Mouse (Mus musculus): ENCODE results near the gene Pced1b. TPM values are rescaled to one million over a fixed set of nuclear protein-coding genes. Genes with fewer than 3 reads are reported as not detected.

Gene Pced1b
- polyA plus RNA-seq, 1 experiment from 2014 or later, result 4.2 TPM

- 77% methylated on average over 9 of the region's 9 CpGs for WGBS
- no peak for ATAC-seq (ENCODE audit: low FRiP score)
- H3K9me3 ChIP-seq, result no peaks in the 10 kb centered on the region
- H3K4me2 ChIP-seq, result no peak overlapping the region
- no peaks in the 10 kb centered on the region for H3K36me3 ChIP-seq (replicated peaks)
- H3K9ac ChIP-seq, result no peak overlapping the region
- H3K4me3 ChIP-seq (replicated peaks), result no peak overlapping the region
- H3K27ac ChIP-seq, result no peak overlapping the region
- peaks cover 19% of the 10 kb centered on the region for H3K4me1 ChIP-seq
- H3K27me3 ChIP-seq, result no peaks in the 10 kb centered on the region
These were observed 33.9 kb downstream of the Pced1b start for GRCm38 (mm10) chr15:97280776-97281175.

- no peak overlapping the region for H3K9ac ChIP-seq
- 73% methylated on average over 10 of the region's 10 CpGs for WGBS
- no peaks in the 10 kb centered on the region for H3K36me3 ChIP-seq (replicated peaks)
- H3K27ac ChIP-seq, result no peak overlapping the region
- H3K4me1 ChIP-seq, result peaks cover 11% of the 10 kb centered on the region
- H3K4me3 ChIP-seq (replicated peaks), result no peak overlapping the region
- ATAC-seq (ENCODE audit: low FRiP score), result no peak
- H3K27me3 ChIP-seq, result no peaks in the 10 kb centered on the region
- no peaks in the 10 kb centered on the region for H3K9me3 ChIP-seq
- no peak overlapping the region for H3K4me2 ChIP-seq
These were observed 35.0 kb downstream of the Pced1b start for GRCm38 (mm10) chr15:97281712-97282571.

GRCm38 (mm10) chr15:97282572-97282881 is 35.6 kb downstream of the Pced1b start:
- ATAC-seq (ENCODE audit: low FRiP score), result no peak
- Histone ChIP-seq H3K9me3 (no peaks in the 10 kb centered on the region), H3K36me3 (replicated peaks) (no peaks in the 10 kb centered on the region), H3K9ac (no peak overlapping the region), H3K27me3 (no peaks in the 10 kb centered on the region), H3K27ac (no peak overlapping the region), H3K4me1 (peaks cover 10% of the 10 kb centered on the region), H3K4me2 (no peak overlapping the region), H3K4me3 (replicated peaks) (no peak overlapping the region)
- WGBS, result 74% methylated on average over 6 of the region's 6 CpGs

- peaks cover 10% of the 10 kb centered on the region for H3K4me1 ChIP-seq
- no peak overlapping the region for H3K9ac ChIP-seq
- H3K27ac ChIP-seq, result no peak overlapping the region
- no peaks in the 10 kb centered on the region for H3K27me3 ChIP-seq
- H3K4me2 ChIP-seq, result no peak overlapping the region
- H3K9me3 ChIP-seq, result no peaks in the 10 kb centered on the region
- WGBS, result 83% methylated on average over 5 of the region's 5 CpGs
- no peak for ATAC-seq (ENCODE audit: low FRiP score)
- H3K36me3 ChIP-seq (replicated peaks), result no peaks in the 10 kb centered on the region
- no peak overlapping the region for H3K4me3 ChIP-seq (replicated peaks)
These were observed 37.3 kb downstream of the Pced1b start for GRCm38 (mm10) chr15:97284201-97284600.

GRCm38 (mm10) chr15:97285665-97286212 is 38.8 kb downstream of the Pced1b start:
- H3K9me3 ChIP-seq, result no peaks in the 10 kb centered on the region
- no peak for ATAC-seq (ENCODE audit: low FRiP score)
- H3K9ac ChIP-seq, result no peak overlapping the region
- H3K27ac ChIP-seq, result no peak overlapping the region
- H3K4me3 ChIP-seq (replicated peaks), result no peak overlapping the region
- H3K4me2 ChIP-seq, result no peak overlapping the region
- H3K4me1 ChIP-seq, result peaks cover 10% of the 10 kb centered on the region
- H3K36me3 ChIP-seq (replicated peaks), result no peaks in the 10 kb centered on the region
- H3K27me3 ChIP-seq, result no peaks in the 10 kb centered on the region
- WGBS, result 90% methylated on average over 10 of the region's 10 CpGs

- Histone ChIP-seq H3K4me1 (peaks cover 10% of the 10 kb centered on the region), H3K9me3 (no peaks in the 10 kb centered on the region), H3K27me3 (no peaks in the 10 kb centered on the region), H3K9ac (no peak overlapping the region), H3K4me2 (no peak overlapping the region), H3K36me3 (replicated peaks) (no peaks in the 10 kb centered on the region), H3K27ac (no peak overlapping the region), H3K4me3 (replicated peaks) (no peak overlapping the region)
- no peak for ATAC-seq (ENCODE audit: low FRiP score)
- 81% methylated on average over 10 of the region's 10 CpGs for WGBS
These were observed 39.8 kb downstream of the Pced1b start for GRCm38 (mm10) chr15:97286731-97287130.

- H3K9ac ChIP-seq, result no peak overlapping the region
- WGBS, result 90% methylated on average over 5 of the region's 5 CpGs
- no peak for ATAC-seq (ENCODE audit: low FRiP score)
- no peak overlapping the region for H3K27ac ChIP-seq
- H3K27me3 ChIP-seq, result no peaks in the 10 kb centered on the region
- H3K9me3 ChIP-seq, result no peaks in the 10 kb centered on the region
- H3K4me3 ChIP-seq (replicated peaks), result no peak overlapping the region
- H3K36me3 ChIP-seq (replicated peaks), result no peaks in the 10 kb centered on the region
- peaks cover 1% of the 10 kb centered on the region; the same call in 1 of the 2 replicates for H3K4me1 ChIP-seq
- no peak overlapping the region for H3K4me2 ChIP-seq
These were observed 40.7 kb downstream of the Pced1b start for GRCm38 (mm10) chr15:97287436-97288143.

- no peak overlapping the region for H3K9ac ChIP-seq
- no peak overlapping the region for H3K27ac ChIP-seq
- no peak for ATAC-seq (ENCODE audit: low FRiP score)
- WGBS, result 84% methylated on average over 13 of the region's 13 CpGs
- H3K27me3 ChIP-seq, result no peaks in the 10 kb centered on the region
- no peak overlapping the region for H3K4me2 ChIP-seq
- H3K36me3 ChIP-seq (replicated peaks), result no peaks in the 10 kb centered on the region
- no peaks in the 10 kb centered on the region for H3K9me3 ChIP-seq
- H3K4me3 ChIP-seq (replicated peaks), result no peak overlapping the region
- no peaks in the 10 kb centered on the region for H3K4me1 ChIP-seq
These were observed 41.8 kb downstream of the Pced1b start for GRCm38 (mm10) chr15:97288690-97289089.

- H3K27me3 ChIP-seq, result no peaks in the 10 kb centered on the region
- no peak for ATAC-seq (ENCODE audit: low FRiP score)
- 88% methylated on average over 4 of the region's 4 CpGs for WGBS
- H3K4me1 ChIP-seq, result no peaks in the 10 kb centered on the region
- H3K36me3 ChIP-seq (replicated peaks), result no peaks in the 10 kb centered on the region
- no peak overlapping the region for H3K9ac ChIP-seq
- H3K4me3 ChIP-seq (replicated peaks), result no peak overlapping the region
- H3K4me2 ChIP-seq, result no peak overlapping the region
- H3K27ac ChIP-seq, result no peak overlapping the region
- no peaks in the 10 kb centered on the region for H3K9me3 ChIP-seq
These were observed 42.3 kb downstream of the Pced1b start for GRCm38 (mm10) chr15:97289176-97289575.

- 92% methylated on average over 6 of the region's 6 CpGs for WGBS
These were observed 43.4 kb downstream of the Pced1b start for GRCm38 (mm10) chr15:97290351-97290750.

GRCm38 (mm10) chr15:97291291-97292050 is 44.6 kb downstream of the Pced1b start:
- 88% methylated on average over 21 of the region's 21 CpGs for WGBS
- H3K27me3 ChIP-seq, result no peaks in the 10 kb centered on the region
- ATAC-seq (ENCODE audit: low FRiP score), result no peak
- H3K27ac ChIP-seq, result no peak overlapping the region
- H3K9me3 ChIP-seq, result no peaks in the 10 kb centered on the region
- H3K4me1 ChIP-seq, result no peaks in the 10 kb centered on the region
- H3K36me3 ChIP-seq (replicated peaks), result no peaks in the 10 kb centered on the region
- H3K4me2 ChIP-seq, result no peak overlapping the region
- no peak overlapping the region for H3K9ac ChIP-seq
- no peak overlapping the region for H3K4me3 ChIP-seq (replicated peaks)

More at GRCm38 (mm10) chr15:97290351-97290750, 43.4 kb downstream of the Pced1b start:
- H3K9me3 ChIP-seq, result no peaks in the 10 kb centered on the region
- H3K4me3 ChIP-seq (replicated peaks), result no peak overlapping the region
- H3K4me2 ChIP-seq, result no peak overlapping the region
- H3K27ac ChIP-seq, result no peak overlapping the region
- no peak overlapping the region for H3K9ac ChIP-seq
- no peaks in the 10 kb centered on the region for H3K4me1 ChIP-seq
- ATAC-seq (ENCODE audit: low FRiP score), result no peak
- H3K27me3 ChIP-seq, result no peaks in the 10 kb centered on the region
- no peaks in the 10 kb centered on the region for H3K36me3 ChIP-seq (replicated peaks)

GRCm38 (mm10) chr15:97307935-97308334 is 61.0 kb downstream of the Pced1b start:
- Histone ChIP-seq H3K36me3 (replicated peaks) (no peaks in the 10 kb centered on the region), H3K4me1 (peaks cover 4% of the 10 kb centered on the region; the same call in 1 of the 2 replicates), H3K4me3 (replicated peaks) (no peak overlapping the region), H3K4me2 (no peak overlapping the region), H3K27me3 (no peaks in the 10 kb centered on the region), H3K9me3 (no peaks in the 10 kb centered on the region), H3K9ac (no peak overlapping the region), H3K27ac (no peak overlapping the region)
- WGBS, result 54% methylated on average over 9 of the region's 9 CpGs
- ATAC-seq (ENCODE audit: low FRiP score), result no peak
